Mouse (Mus musculus) embryonic fibroblast, embryonic 13.5 days (primary cell): ENCODE data around the gene Mpp3.

Experiments
- CTCF ChIP-seq: IDR thresholded peaks from 2 replicates; pipeline ENCODE4 v1.5.1; 2011; ENCODE audit warnings: mild to moderate bottlenecking, control low read depth, low read length, moderate library complexity, borderline replicate concordance; ENCODE audit not compliant: insufficient read depth
- POLR2A ChIP-seq: IDR thresholded peaks from 2 replicates; pipeline ENCODE4 v1.6.1; 2011; ENCODE audit warnings: low read depth, mild to moderate bottlenecking, control low read depth, low read length, moderate library complexity

GRCm38 (mm10) chr11:102027361-102028017 is 772 bp downstream of the Mpp3 start:
- TF ChIP-seq CTCF (no peak), POLR2A (no peak)
